Mouse (Mus musculus) ES-Bruce4 (cell line): ENCODE data around the gene Gpx7.

Experiments
- CTCF ChIP-seq: IDR thresholded peaks from one replicate; pipeline ENCODE4 v1.8.1; 2011; ENCODE audit warnings: low read depth, low read length
- EP300 ChIP-seq: IDR thresholded peaks from 2 replicates; pipeline ENCODE4 v1.6.1; 2011; ENCODE audit warnings: low read depth, low read length; ENCODE audit not compliant: insufficient read depth
- POLR2A ChIP-seq: IDR thresholded peaks from one replicate; pipeline ENCODE4 v1.8.1; 2011; ENCODE audit warnings: low read length; ENCODE audit not compliant: insufficient read depth

DNA sequence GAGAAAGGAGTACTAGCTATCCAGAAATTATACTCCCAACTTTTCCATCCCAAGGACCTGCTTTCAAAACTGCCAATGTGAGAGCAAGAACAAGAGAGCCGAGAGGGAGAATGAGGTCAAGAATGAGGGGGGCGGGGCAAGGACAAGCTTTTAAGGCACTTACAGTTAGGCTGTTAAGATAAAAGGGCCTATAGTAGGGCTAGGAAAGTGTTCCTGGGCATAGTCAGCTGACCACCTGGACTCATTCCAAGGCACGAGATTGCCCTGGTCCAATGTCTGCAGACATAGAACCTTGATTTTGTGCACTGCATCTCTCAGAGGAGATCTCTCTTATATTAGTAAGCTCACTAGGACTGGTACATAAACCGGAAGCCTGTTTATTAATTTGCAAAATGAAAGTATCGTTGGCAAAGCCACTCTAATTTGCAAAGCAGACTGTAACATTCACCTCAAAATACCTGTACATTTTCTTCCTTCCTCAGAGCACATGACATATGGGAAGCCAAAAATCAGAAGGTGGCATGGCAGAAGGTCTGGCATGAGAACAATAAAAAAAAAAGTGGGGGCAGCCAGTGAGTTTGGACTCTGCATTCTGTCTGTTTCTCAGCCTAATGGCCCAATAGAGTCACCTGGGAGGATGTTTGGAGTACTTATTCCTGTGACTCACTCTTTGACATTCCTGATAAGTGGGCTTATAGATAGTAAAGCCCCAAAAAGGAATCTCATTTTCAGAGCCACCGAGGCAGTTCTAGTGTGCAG is 31.5 kb upstream of the Gpx7 start:
- TF ChIP-seq CTCF: no peak
- TF ChIP-seq EP300: no peak
- no peak for TF ChIP-seq POLR2A
